Mouse (Mus musculus): Measurements from ENCODE around the gene Gm20479.

- TF ChIP-seq CTCF (IDR thresholded peaks at IDR 0.05; ENCODE audit: borderline replicate concordance, extremely low read depth, insufficient read depth, insufficient read length), result 0 out of 2 replicates have a peak, but pooled peaks have one; percentile 23
- TF ChIP-seq POLR2A (IDR thresholded peaks at IDR 0.05; ENCODE audit: borderline replicate concordance, extremely low read depth, insufficient read depth, insufficient read length, poor library complexity, severe bottlenecking), result no peak
These were observed 49.7 kb downstream of the Gm20479 start for GRCm38 (mm10) chr7:27307551-27307950.
